Mouse (Mus musculus) adrenal gland, adult (tissue): ENCODE results near the gene Nr0b2.
"Not testable (repeated sequence)": the region's sequence is repeated elsewhere in the genome, so short reads cannot be mapped to it uniquely, and the experiment has no call there.

Experiments used
- DNase-seq, 2 experiments: peaks; one replicate each; pipeline ENCODE4 v3.0.0; 2022 to 2023; ENCODE audit warnings: low spot score in 1 of 2; ENCODE audit not compliant: inconsistent age in 2 of 2

Nr0b2 gene

GRCm38 (mm10) chr4:133552768-133553447, at the start of gene Nr0b2:
Gene Nr0b2 (plus strand): TSS chr4:133553376.
- DNase-seq: peak; percentile 88 to 95

- DNase-seq: no peak
These were observed 48.9 kb upstream of the Nr0b2 start for GRCm38 (mm10) chr4:133504300-133504699.

GRCm38 (mm10) chr4:133504755-133505485, 48.3 kb upstream of the Nr0b2 start:
- DNase-seq: no peak

GRCm38 (mm10) chr4:133506573-133506972, 46.6 kb upstream of the Nr0b2 start:
- no peak for DNase-seq

- DNase-seq: no peak
These were observed 44.2 kb upstream of the Nr0b2 start for GRCm38 (mm10) chr4:133508990-133509389.

- no peak for DNase-seq
These were observed 42.1 kb upstream of the Nr0b2 start for GRCm38 (mm10) chr4:133511050-133511449.

GRCm38 (mm10) chr4:133512511-133512910, 40.7 kb upstream of the Nr0b2 start:
- not testable (repeated sequence) for DNase-seq

GRCm38 (mm10) chr4:133512972-133513371, 40.2 kb upstream of the Nr0b2 start:
- peak; percentile 80 to 93 for DNase-seq

GRCm38 (mm10) chr4:133518601-133519368, 34.4 kb upstream of the Nr0b2 start, which contains the start of gene Kdf1:
Gene Kdf1 (plus strand): TSS chr4:133518963.
- no peak for DNase-seq

- peak in 1 of 2 experiments; percentile 47 for DNase-seq
These were observed 33.9 kb upstream of the Nr0b2 start for GRCm38 (mm10) chr4:133519369-133519665.

- DNase-seq: no peak
These were observed 31.7 kb upstream of the Nr0b2 start for GRCm38 (mm10) chr4:133521502-133521901.

- DNase-seq: no peak
These were observed 25.4 kb upstream of the Nr0b2 start for GRCm38 (mm10) chr4:133527788-133528187.

GRCm38 (mm10) chr4:133532777-133533176, 20.4 kb upstream of the Nr0b2 start:
- DNase-seq: no peak

- no peak for DNase-seq
These were observed 17.1 kb upstream of the Nr0b2 start for GRCm38 (mm10) chr4:133536081-133536480.

GRCm38 (mm10) chr4:133536652-133537051, 16.5 kb upstream of the Nr0b2 start:
- peak; percentile 84 to 89 for DNase-seq

GRCm38 (mm10) chr4:133545272-133546231, 7.6 kb upstream of the Nr0b2 start, which contains the start of gene Nudc:
Gene Nudc (minus strand): TSS chr4:133545996.
- DNase-seq: peak; percentile 97 to 98

GRCm38 (mm10) chr4:133552029-133552428, 1.1 kb upstream of the Nr0b2 start:
- DNase-seq: peak in 1 of 2 experiments; percentile 53

GRCm38 (mm10) chr4:133553448-133554330, 513 bp downstream of the Nr0b2 start:
- DNase-seq: peak; percentile 62 to 83

GRCm38 (mm10) chr4:133557041-133557717, 4.0 kb downstream of the Nr0b2 start:
- peak in 1 of 2 experiments; percentile 53 for DNase-seq
